Comparison of ENCODE assay signal across 14 mouse cellular contexts in the genomic region with DNA sequence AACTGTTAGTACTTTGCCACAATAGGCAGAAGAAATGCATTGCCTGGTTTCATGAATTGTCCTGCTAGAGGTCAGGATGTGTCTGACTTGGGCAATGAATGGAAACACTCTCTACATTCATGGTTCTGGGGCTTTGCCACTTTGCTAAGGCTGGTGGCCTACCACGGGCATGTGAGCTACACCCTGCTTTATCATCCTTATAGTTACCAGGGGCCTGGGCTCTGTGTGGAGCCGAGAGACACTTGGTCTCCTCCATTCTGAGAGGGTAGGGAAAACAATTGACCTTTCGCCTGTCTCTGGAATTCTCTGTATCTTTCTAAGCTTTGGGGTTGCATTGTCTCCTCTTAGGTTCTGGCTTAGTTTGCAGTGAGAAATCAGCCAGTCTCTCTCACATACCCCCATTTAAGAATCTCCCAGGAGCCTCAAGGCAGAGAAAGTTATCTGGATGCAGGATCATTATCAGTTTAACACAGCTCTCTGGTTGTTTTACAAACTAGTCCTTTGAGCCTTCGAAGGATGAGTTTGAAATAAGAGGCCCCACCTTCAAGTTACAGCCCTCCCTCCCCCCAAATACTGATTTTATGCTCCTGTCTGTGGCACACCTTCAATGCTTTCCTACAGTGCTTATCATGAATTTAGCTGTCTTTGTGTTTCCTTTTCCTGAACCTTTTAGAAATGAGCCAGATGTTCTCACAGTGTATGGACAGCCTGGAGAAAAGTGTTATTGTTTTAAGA.
DNase-seq lines count a peak whose midpoint lies in the region; ATAC-seq and TF ChIP-seq lines count a peak whose summit lies in the region.
"Had no signal": no experiment of that assay in that cellular context is flagged by ENCODE, and none has a peak within 500 bp of the region (broad histone marks: within the 10 kb centered on the region; RNA-seq: fewer than 3 reads in every experiment).

No protein-coding gene starts in this region.

- H3K27ac ChIP-seq in heart, embryonic 15.5 days: peak overlapping the region; percentile 54; the same call in 1 of the 2 replicates
- H3K27ac ChIP-seq in liver, embryonic 12.5 days: peak overlapping the region; percentile 74
- no peak overlapping the region for H3K27ac ChIP-seq in liver, postnatal 0 days (ENCODE audit: low read depth)
- H3K27ac ChIP-seq in heart, embryonic 16.5 days (ENCODE audit: low read length): peak overlapping the region; percentile 40
- H3K27ac ChIP-seq: forebrain, embryonic 12.5 days had no signal

- ATAC-seq in heart, embryonic 15.5 days (replicated peaks; ENCODE audit: insufficient number of reproducible peaks, insufficient read depth, low FRiP score, low read depth): peak; percentile 47; the same call in 1 of the 2 replicates
- peak; percentile 70 for ATAC-seq in liver, embryonic 12.5 days
- ATAC-seq in liver, postnatal 0 days: no peak
- no peak for ATAC-seq in heart, embryonic 16.5 days (replicated peaks; ENCODE audit: extremely low read depth, insufficient read depth, low FRiP score)
- ATAC-seq: CD4-positive, CD25-positive, alpha-beta regulatory T cell, adult 4 months; inflammation-experienced regulatory T-cells, adult 6 months had no signal

- peaks cover 6% of the 10 kb centered on the region for H3K4me1 ChIP-seq in heart, embryonic 15.5 days (replicated peaks)
- H3K4me1 ChIP-seq in liver, embryonic 12.5 days: peaks cover 49% of the 10 kb centered on the region
- peaks cover 18% of the 10 kb centered on the region for H3K4me1 ChIP-seq in liver, postnatal 0 days (ENCODE audit: insufficient read depth)
- H3K4me1 ChIP-seq in heart, embryonic 16.5 days (ENCODE audit: control insufficient read depth, insufficient read depth, low read length): peaks cover 9% of the 10 kb centered on the region
- H3K4me1 ChIP-seq: forebrain, embryonic 12.5 days had no signal

- no peak for DNase-seq in heart, adult 8-10 months (ENCODE audit: low spot score)
- no peak for DNase-seq in liver, postnatal 0 days
- DNase-seq in c-Kit-positive CD71-positive TER-119-positive erythroid progenitor cells, embryonic 14.5 days (ENCODE audit: low spot score): peak; percentile 8
- DNase-seq in spleen, postnatal 14 days (ENCODE audit: low spot score in 2 of 2): no peak
- DNase-seq: adrenal gland, adult 2 months; cerebellum, adult 8-10 months; midbrain, embryonic 14.5 days; right cerebral cortex, postnatal 14 days had no signal

- no peak overlapping the region for H3K9ac ChIP-seq in heart, embryonic 15.5 days
- H3K9ac ChIP-seq in liver, embryonic 12.5 days: no peak overlapping the region
- H3K9ac ChIP-seq in liver, postnatal 0 days (replicated peaks): no peak overlapping the region
- no peak overlapping the region for H3K9ac ChIP-seq in heart, embryonic 16.5 days (ENCODE audit: low read length)
- H3K9ac ChIP-seq: forebrain, embryonic 12.5 days had no signal

- no peaks in the 10 kb centered on the region for H3K27me3 ChIP-seq in heart, embryonic 15.5 days
- peaks cover 16% of the 10 kb centered on the region; the same call in 1 of the 2 replicates for H3K27me3 ChIP-seq in liver, embryonic 12.5 days (replicated peaks)
- H3K27me3 ChIP-seq in liver, postnatal 0 days (ENCODE audit: insufficient read depth, low read length): no peaks in the 10 kb centered on the region
- H3K27me3 ChIP-seq in heart, embryonic 16.5 days (ENCODE audit: control insufficient read depth, insufficient read depth, low read length): no peaks in the 10 kb centered on the region
- H3K27me3 ChIP-seq: forebrain, embryonic 12.5 days had no signal

- H3K36me3 ChIP-seq in heart, embryonic 15.5 days: no peaks in the 10 kb centered on the region
- H3K36me3 ChIP-seq in liver, embryonic 12.5 days: no peaks in the 10 kb centered on the region
- no peaks in the 10 kb centered on the region for H3K36me3 ChIP-seq in liver, postnatal 0 days (replicated peaks; ENCODE audit: insufficient read depth, low read length)
- H3K36me3 ChIP-seq in heart, embryonic 16.5 days (ENCODE audit: control insufficient read depth, insufficient read depth): no peaks in the 10 kb centered on the region
- H3K36me3 ChIP-seq: forebrain, embryonic 12.5 days had no signal

- WGBS in heart, embryonic 15.5 days: 39% methylated on average over 4 of the region's 4 CpGs
- WGBS in liver, embryonic 12.5 days (ENCODE audit: insufficient replicate concordance): 21% methylated on average over 4 of the region's 4 CpGs
- 33% methylated on average over 4 of the region's 4 CpGs for WGBS in liver, postnatal 0 days (ENCODE audit: insufficient replicate concordance)
- WGBS in heart, embryonic 16.5 days: 38% methylated on average over 4 of the region's 4 CpGs

- no peak overlapping the region for H3K4me3 ChIP-seq in heart, embryonic 15.5 days
- H3K4me3 ChIP-seq in liver, embryonic 12.5 days: 0 out of 2 replicates have a peak overlapping the region, but pooled peaks have one; percentile 10
- no peak overlapping the region for H3K4me3 ChIP-seq in liver, postnatal 0 days (ENCODE audit: low read depth, low read length)
- H3K4me3 ChIP-seq in heart, embryonic 16.5 days (ENCODE audit: low read length): no peak overlapping the region
- H3K4me3 ChIP-seq: forebrain, embryonic 12.5 days had no signal

- no peak for TF ChIP-seq CTCF in liver, postnatal 0 days (IDR thresholded peaks at IDR 0.05; ENCODE audit: low read depth)

- H3K9me3 ChIP-seq in heart, embryonic 15.5 days (replicated peaks): no peaks in the 10 kb centered on the region
- H3K9me3 ChIP-seq in liver, embryonic 12.5 days (replicated peaks): no peaks in the 10 kb centered on the region
- no peaks in the 10 kb centered on the region for H3K9me3 ChIP-seq in liver, postnatal 0 days (ENCODE audit: low read length)
- H3K9me3 ChIP-seq in heart, embryonic 16.5 days (replicated peaks; ENCODE audit: control insufficient read depth, low read length): no peaks in the 10 kb centered on the region
- H3K9me3 ChIP-seq: forebrain, embryonic 12.5 days had no signal

- no peak overlapping the region for H3K4me2 ChIP-seq in heart, embryonic 15.5 days
- H3K4me2 ChIP-seq in liver, embryonic 12.5 days: peak overlapping the region; percentile 53
- no peak overlapping the region for H3K4me2 ChIP-seq in liver, postnatal 0 days (ENCODE audit: low read depth, low read length)
- H3K4me2 ChIP-seq in heart, embryonic 16.5 days (ENCODE audit: low read depth, low read length): no peak overlapping the region; the same call in 1 of the 2 replicates
- H3K4me2 ChIP-seq: forebrain, embryonic 12.5 days had no signal

- no peak for TF ChIP-seq EP300 in liver, postnatal 0 days (IDR thresholded peaks at IDR 0.05; ENCODE audit: low read depth)

Comparison
In these comparisons a context has a peak if more than half of its experiments do, and no peak if none do; other contexts are left out.
1. ATAC-seq: peak in heart, embryonic 15.5 days (single experiment) and liver, embryonic 12.5 days (single experiment); none in liver, postnatal 0 days (single experiment) and heart, embryonic 16.5 days (single experiment).